Mouse (Mus musculus): ENCODE results near the gene Siglec1. TPM values are rescaled to one million over a fixed set of nuclear protein-coding genes. Genes with fewer than 3 reads are reported as not detected.
A peak's percentile ranks its signal among the peaks of the same experiment; 100 is the strongest.
"Not testable (repeated sequence)": the region's sequence is repeated elsewhere in the genome, so short reads cannot be mapped to it uniquely, and the experiment has no call there.

Gene Siglec1
- polyA plus RNA-seq, 1 experiment from 2014 or later = 0.22 TPM

DNA sequence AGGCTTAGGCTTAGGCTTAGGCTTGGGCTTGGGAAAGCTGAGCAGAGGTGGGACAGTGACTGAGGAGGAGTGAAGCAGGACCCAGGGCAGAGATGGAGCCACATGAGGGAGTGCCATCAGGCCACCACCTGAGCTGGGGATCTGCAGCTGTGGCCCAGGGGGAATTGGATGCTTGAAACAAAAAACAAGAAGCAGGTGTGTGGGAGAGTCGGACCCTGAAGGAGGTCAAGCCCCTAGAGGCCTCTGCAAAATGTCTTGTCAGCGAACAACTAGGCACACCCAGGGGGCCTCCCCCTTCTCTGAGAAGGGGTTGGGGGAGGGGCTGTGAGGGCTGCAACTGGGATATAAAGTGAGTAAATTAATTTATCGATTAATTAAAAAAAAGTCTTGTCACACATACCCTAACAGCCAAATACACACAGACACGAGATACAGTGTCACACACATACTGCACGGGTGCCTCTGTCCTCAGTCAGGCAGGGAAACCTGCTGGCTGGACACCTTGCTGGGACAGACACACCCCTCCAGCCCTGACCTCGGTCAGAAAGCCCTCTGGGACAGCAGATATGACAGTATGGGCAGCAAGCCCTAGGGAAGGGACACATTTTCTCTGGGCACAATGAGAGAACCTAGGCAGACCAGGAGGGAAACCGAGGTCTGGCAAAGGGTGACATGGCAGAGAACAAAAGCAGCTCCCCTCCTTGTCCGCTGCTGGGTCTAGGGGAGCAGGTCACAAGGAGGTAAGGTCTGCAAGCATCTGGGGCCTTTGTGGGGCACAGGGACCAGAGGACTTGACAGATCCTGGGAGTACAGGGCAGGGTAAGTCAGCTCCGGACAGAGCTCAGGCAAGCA is 39.6 kb upstream of the Siglec1 start:
- ATAC-seq (ENCODE audit: low FRiP score, low read depth) = no peak

DNA sequence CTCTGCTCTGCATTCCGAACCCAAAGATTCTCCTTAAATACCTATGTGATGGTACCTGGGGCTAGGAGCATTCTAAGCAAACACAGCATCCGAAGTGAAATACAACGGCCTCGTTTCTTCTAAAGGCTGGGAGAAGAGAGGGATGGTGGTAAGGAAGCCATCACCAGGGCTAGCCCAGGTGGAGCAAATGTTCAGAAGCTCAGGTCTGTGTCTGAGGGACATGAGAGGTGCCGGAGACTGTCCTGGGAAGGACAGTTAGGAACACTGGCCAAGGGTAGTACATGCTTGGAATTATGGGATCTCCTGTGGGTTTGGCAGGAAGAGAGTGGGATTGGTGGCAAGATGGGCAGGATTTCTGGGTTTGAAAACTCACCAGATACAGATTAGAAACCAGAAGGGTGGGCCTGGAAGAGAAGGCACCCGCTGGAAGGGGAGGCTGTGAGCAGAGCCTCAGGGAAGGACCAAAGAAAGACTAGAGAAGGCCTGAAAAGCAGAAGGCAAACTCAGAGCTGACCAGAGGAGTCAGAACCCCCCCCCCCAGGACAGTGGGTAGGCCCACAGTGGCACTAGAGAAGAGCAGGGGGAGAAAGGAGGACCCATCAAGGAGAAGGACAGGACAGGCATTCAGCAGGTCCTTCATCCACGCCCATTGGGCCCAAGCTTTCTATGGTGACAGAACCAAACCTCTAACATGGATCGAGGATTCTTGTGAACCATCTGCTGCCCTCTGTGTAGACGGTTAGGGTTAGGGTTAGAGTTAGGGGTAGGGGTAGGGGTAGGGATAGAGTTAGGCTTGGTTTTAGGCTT is 38.8 kb upstream of the Siglec1 start:
- no peak overlapping the region for H3K27ac ChIP-seq (replicated peaks)
- peaks cover 14% of the 10 kb centered on the region for H3K4me1 ChIP-seq (replicated peaks)
- H3K27me3 ChIP-seq = no peaks in the 10 kb centered on the region
- no peak overlapping the region for H3K4me3 ChIP-seq
- no peak overlapping the region for H3K9ac ChIP-seq
- WGBS = 91% methylated on average over 9 of the region's 9 CpGs
- H3K36me3 ChIP-seq = no peaks in the 10 kb centered on the region
- ATAC-seq (ENCODE audit: low FRiP score, low read depth) = no peak
- H3K9me3 ChIP-seq = no peaks in the 10 kb centered on the region
- H3K4me2 ChIP-seq = no peak overlapping the region

More for the DNA sequence above, 39.6 kb upstream of the Siglec1 start:
- peak overlapping the region; percentile 70; the same call in 1 of the 2 replicates for H3K4me2 ChIP-seq
- WGBS = 39% methylated on average over 9 of the region's 9 CpGs
- H3K9me3 ChIP-seq = no peaks in the 10 kb centered on the region
- H3K4me3 ChIP-seq = no peak overlapping the region
- no peaks in the 10 kb centered on the region for H3K36me3 ChIP-seq
- no peak overlapping the region for H3K9ac ChIP-seq
- H3K4me1 ChIP-seq (replicated peaks) = peaks cover 14% of the 10 kb centered on the region
- no peak overlapping the region for H3K27ac ChIP-seq (replicated peaks)
- H3K27me3 ChIP-seq = no peaks in the 10 kb centered on the region

DNA sequence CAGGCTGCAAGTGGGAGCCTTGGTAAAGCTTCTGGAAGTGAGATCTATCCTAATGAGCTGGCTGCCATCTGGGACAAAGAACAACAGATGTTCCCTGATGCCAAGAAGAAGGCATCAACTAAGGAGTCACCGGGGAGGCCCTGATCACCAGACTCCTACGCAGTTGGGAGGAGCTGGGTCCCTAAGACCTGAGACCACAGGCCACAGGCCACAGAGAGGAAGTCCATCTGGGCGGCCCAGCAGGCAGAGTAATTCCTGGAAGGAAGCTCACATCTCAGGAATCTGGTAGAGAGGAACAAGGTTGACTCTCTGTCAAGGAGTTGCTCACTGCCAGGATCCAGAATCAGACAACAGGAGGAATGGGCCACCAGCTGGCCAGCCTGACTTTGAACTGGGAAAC is 37.6 kb upstream of the Siglec1 start:
- 87% methylated on average over 3 of the region's 3 CpGs for WGBS
- H3K9ac ChIP-seq = no peak overlapping the region
- no peak overlapping the region for H3K4me3 ChIP-seq
- no peak for ATAC-seq (ENCODE audit: low FRiP score, low read depth)
- no peak overlapping the region for H3K4me2 ChIP-seq
- H3K27ac ChIP-seq (replicated peaks) = no peak overlapping the region
- no peaks in the 10 kb centered on the region for H3K27me3 ChIP-seq
- no peaks in the 10 kb centered on the region for H3K36me3 ChIP-seq
- no peaks in the 10 kb centered on the region for H3K9me3 ChIP-seq
- peaks cover 14% of the 10 kb centered on the region for H3K4me1 ChIP-seq (replicated peaks)

DNA sequence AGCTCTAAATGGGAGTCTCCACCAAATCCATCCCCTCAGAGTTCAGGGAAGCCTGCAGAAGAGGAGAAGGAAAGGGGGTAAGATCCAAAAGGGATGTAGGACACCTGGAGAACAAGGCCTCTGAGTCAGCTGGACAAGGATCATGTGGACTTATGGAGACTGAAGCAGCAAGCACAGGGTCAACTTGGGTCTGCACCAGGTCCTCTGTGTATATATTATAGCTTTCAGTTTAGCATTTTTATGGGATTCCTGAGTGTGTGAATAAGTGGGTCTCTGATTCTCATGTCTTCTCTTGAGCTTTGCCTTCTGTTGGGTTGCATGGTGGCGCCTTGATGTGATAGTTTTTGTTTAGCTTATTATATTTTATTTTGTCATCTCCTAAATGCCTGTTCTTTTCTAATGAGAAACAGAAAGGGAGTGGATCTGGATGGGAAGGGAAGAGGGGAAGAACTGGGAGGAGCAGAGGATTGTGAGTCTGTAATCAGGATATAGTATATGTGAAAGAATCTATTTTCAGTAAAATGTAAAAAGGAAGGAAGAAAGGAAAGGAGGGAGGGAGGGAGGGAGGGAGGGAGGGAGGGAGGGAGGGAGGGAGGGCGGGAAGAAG is 32.5 kb upstream of the Siglec1 start:
- H3K36me3 ChIP-seq = no peaks in the 10 kb centered on the region
- 81% methylated on average over 1 of the region's 2 CpGs for WGBS
- H3K4me1 ChIP-seq (replicated peaks) = no peaks in the 10 kb centered on the region
- H3K9ac ChIP-seq = no peak overlapping the region
- H3K4me2 ChIP-seq = no peak overlapping the region
- no peak overlapping the region for H3K27ac ChIP-seq (replicated peaks)
- no peak for ATAC-seq (ENCODE audit: low FRiP score, low read depth)
- no peaks in the 10 kb centered on the region for H3K9me3 ChIP-seq
- no peaks in the 10 kb centered on the region for H3K27me3 ChIP-seq
- H3K4me3 ChIP-seq = no peak overlapping the region

DNA sequence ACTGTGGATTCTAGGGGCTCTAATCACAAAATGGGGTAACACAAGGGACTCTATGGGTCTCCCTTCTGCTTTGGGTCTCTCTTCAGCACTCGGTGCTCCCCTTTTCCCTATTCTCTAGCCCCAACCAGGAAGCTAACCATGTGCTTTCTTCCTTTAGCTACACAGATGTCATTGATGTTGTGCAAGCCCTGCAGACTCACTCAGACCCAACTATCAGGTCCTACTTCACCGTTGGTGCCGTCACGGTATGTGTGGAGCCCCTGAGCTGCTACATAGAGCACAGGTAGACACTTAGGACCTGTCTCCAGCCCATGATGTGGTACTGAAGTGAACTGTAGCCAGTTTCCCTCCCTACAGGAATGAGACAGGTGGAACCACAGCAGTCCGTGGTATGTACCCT is 19.4 kb upstream of the Siglec1 start:
- H3K9ac ChIP-seq = no peak overlapping the region
- H3K27me3 ChIP-seq = no peaks in the 10 kb centered on the region
- 94% methylated on average over 5 of the region's 5 CpGs for WGBS
- H3K36me3 ChIP-seq = no peaks in the 10 kb centered on the region
- no peak overlapping the region for H3K4me2 ChIP-seq
- no peak overlapping the region for H3K27ac ChIP-seq (replicated peaks)
- no peak for ATAC-seq (ENCODE audit: low FRiP score, low read depth)
- H3K9me3 ChIP-seq = no peaks in the 10 kb centered on the region
- H3K4me3 ChIP-seq = no peak overlapping the region
- no peaks in the 10 kb centered on the region for H3K4me1 ChIP-seq (replicated peaks)

DNA sequence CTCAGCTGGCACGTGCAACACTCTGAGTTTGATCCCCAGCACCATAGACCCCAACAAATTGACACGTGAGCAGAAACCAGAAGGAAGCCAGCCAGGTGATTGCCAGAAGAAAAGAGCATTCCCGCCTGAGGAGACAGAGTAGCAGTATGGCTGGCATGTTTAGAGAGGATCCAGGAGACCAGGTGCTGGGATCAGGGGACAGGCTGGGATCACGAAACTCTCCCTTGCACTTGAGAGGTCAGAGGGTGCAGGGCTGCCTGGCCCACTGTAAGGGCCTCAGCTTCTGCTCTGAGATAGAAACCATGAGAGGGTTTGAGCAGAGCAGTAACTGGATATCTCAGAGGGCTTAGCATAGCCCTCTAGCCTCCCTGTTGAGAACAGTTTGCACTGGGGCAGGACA is 18.5 kb upstream of the Siglec1 start:
- H3K4me1 ChIP-seq (replicated peaks); H3K27ac ChIP-seq (replicated peaks): not testable (repeated sequence)
- 73% methylated on average over 4 of the region's 4 CpGs for WGBS

DNA sequence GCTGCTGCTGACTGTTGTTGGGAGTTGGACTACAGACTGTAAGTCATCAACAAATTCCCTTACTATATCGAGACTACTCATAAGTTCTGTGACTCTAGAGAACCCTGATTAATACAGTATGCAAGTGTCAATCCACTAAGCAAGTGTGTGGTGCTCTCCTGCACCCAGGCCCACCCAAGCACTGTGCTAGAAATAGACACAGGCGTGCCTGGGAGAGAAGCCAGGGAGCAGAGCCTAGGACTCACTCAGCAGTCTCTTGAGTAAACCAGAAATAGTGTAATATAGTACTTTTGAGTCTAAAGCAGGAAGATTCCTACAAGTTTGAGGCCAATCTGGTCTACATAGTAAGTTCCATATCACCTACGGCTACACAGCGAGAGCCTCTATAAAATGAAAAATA is 17.5 kb upstream of the Siglec1 start:
- H3K27ac ChIP-seq (replicated peaks) = no peak overlapping the region
- H3K36me3 ChIP-seq = no peaks in the 10 kb centered on the region
- H3K4me1 ChIP-seq (replicated peaks) = no peaks in the 10 kb centered on the region
- H3K9me3 ChIP-seq = no peaks in the 10 kb centered on the region
- H3K4me2 ChIP-seq = no peak overlapping the region
- no peak for ATAC-seq (ENCODE audit: low FRiP score, low read depth)
- H3K4me3 ChIP-seq = no peak overlapping the region
- H3K9ac ChIP-seq = no peak overlapping the region
- 89% methylated on average over 4 of the region's 4 CpGs for WGBS
- H3K27me3 ChIP-seq = no peaks in the 10 kb centered on the region

More for the DNA sequence above, 18.5 kb upstream of the Siglec1 start:
- H3K27me3 ChIP-seq; ATAC-seq (ENCODE audit: low FRiP score, low read depth); H3K9me3 ChIP-seq; H3K4me2 ChIP-seq; H3K4me3 ChIP-seq; H3K9ac ChIP-seq; H3K36me3 ChIP-seq: not testable (repeated sequence)

DNA sequence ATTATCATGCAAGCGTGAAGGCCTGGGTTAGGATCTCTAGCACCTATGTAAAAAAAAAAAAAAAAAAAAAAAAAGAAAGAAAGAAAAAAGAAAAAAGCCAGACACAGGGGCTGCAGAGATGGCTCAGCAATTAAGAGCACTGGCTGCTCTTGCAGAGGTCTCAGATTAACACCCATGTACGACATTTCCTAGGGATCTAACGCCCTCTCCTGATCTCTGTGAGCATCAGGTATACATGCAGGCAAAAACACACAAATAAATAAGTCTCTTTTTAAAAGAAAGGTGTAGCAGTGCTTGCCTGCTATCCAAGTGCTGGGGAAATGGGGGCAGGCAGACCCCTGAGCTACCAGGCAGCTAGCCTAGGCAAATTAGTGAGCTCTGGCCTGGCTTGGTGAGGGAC is 15.0 kb upstream of the Siglec1 start:
- WGBS = 62% methylated on average over 3 of the region's 3 CpGs
- Histone ChIP-seq H3K4me1 (replicated peaks) (no peaks in the 10 kb centered on the region), H3K27me3 (no peaks in the 10 kb centered on the region), H3K27ac (replicated peaks) (no peak overlapping the region), H3K36me3 (no peaks in the 10 kb centered on the region), H3K9me3 (no peaks in the 10 kb centered on the region), H3K4me3 (no peak overlapping the region), H3K4me2 (no peak overlapping the region), H3K9ac (no peak overlapping the region)
- ATAC-seq (ENCODE audit: low FRiP score, low read depth) = no peak

DNA sequence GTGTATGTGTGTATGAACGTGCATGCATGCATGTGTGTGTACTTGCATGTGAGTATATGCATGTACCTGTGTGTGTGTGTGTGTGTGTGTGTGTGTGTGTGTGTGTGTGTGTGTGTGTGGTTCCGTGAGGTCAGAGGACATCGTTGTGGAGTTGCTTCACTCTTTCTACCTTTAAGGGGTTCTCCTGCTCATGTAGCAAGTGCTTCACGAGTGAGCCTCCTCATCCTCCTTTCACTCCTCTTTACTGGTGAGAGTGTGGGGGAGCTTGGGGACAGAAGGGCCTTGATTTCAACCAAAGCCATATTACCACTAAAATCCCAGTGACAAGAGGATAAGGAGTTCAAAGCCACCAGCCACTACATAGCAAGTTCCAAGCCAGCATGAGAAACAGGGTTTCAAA is 10.5 kb upstream of the Siglec1 start:
- no peaks in the 10 kb centered on the region for H3K27me3 ChIP-seq
- H3K9me3 ChIP-seq = no peaks in the 10 kb centered on the region
- H3K36me3 ChIP-seq = no peaks in the 10 kb centered on the region
- 91% methylated on average over 4 of the region's 4 CpGs for WGBS
- no peak overlapping the region for H3K4me2 ChIP-seq
- no peak overlapping the region for H3K4me3 ChIP-seq
- no peaks in the 10 kb centered on the region for H3K4me1 ChIP-seq (replicated peaks)
- ATAC-seq (ENCODE audit: low FRiP score, low read depth) = no peak
- H3K27ac ChIP-seq (replicated peaks) = no peak overlapping the region
- no peak overlapping the region for H3K9ac ChIP-seq

DNA sequence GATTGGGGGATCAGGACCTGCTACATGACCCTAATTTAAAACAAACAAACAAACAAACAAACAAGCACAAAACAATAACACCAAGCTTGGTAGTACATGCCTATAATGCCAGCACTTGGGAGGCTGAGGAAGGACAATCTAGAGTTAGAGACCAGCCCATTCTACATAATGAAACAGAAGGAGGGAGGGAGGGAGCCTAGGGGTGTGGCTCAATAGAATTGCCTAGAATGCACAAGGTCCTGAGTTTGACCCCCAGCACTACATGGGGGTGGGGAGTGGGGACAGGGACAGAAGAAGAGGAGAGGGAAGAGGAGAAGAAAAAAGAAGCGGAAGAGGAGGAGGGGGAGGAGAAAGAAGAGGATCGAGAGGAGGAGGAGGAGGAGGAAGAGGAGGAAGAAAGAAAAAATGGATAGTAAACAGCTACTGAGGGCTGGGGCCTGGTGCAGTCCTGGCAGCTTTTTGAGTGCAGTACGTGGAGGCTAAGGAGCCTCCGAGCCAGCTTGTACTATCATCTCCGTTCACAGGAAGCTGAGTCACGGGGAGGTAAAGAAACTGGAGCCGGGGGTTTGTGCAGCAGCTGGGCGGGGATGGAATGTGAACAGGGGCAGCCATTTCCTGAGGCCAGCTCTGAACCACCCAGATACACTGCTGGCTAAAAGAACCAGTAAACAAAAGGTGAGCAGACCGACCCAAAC is 9.7 kb upstream of the Siglec1 start:
- peak overlapping the region; percentile 20; the same call in 1 of the 2 replicates for H3K27ac ChIP-seq (replicated peaks)
- no peak for ATAC-seq (ENCODE audit: low FRiP score, low read depth)

DNA sequence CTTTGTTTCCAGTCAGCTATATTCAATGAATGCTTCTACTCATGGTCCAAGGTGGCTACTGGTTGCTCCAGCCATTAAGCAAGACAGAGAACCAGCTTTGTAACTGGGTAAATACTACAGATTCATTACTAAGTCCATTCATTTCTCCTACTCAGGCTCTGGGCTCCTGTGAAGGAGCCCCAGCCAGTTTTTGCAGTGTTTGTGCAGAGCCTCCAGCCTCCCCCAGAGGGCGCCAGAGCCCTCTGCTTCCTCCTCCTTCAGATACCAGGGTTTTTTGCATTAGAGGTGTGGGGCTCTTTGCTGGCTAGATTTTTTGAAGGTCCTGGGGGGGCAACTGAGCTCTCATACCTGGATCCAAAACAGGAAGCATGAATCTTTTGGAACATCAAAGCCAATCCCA is 8.3 kb upstream of the Siglec1 start:
- no peaks in the 10 kb centered on the region for H3K4me1 ChIP-seq (replicated peaks)
- ATAC-seq (ENCODE audit: low FRiP score, low read depth) = peak; percentile 59; the same call in 1 of the 2 replicates
- H3K27ac ChIP-seq (replicated peaks) = no peak overlapping the region
- no peak overlapping the region for H3K9ac ChIP-seq
- no peak overlapping the region for H3K4me2 ChIP-seq
- WGBS = 3% methylated on average over 1 of the region's 1 CpGs
- H3K27me3 ChIP-seq = no peaks in the 10 kb centered on the region
- H3K36me3 ChIP-seq = no peaks in the 10 kb centered on the region
- no peaks in the 10 kb centered on the region for H3K9me3 ChIP-seq
- H3K4me3 ChIP-seq = no peak overlapping the region

More for the DNA sequence above, 9.7 kb upstream of the Siglec1 start:
- Histone ChIP-seq H3K36me3 (no peaks in the 10 kb centered on the region), H3K27me3 (no peaks in the 10 kb centered on the region), H3K4me3 (no peak overlapping the region), H3K9ac (no peak overlapping the region), H3K4me1 (replicated peaks) (no peaks in the 10 kb centered on the region), H3K4me2 (no peak overlapping the region), H3K9me3 (no peaks in the 10 kb centered on the region)
- WGBS = 14% methylated on average over 9 of the region's 9 CpGs

Measured in hindbrain, embryonic 15.5 days (tissue).